Mouse (Mus musculus): ENCODE measurements around the gene Rgs7.

DNA sequence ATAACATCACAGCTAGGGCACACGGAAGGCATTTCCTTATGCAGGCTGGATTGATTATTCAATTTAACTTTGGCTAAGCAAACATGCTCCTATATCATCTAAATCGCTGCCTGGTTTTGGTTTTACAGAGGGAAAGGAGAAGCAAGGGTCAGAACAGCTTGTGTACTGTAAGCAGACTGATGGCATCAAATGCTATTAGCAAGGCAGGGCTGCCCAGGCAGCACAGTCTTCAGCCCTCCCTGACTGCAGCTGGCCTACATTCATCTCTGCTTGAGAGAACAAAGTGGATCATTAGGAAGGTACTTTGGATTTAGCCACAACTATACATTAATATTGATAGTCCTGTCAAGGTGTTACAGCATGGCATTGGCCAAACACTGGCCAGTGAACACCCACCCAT, 65.2 kb downstream of the Rgs7 start:
- no peak for TF ChIP-seq POLR2A (IDR thresholded peaks at IDR 0.05; ENCODE audit: control insufficient read depth, extremely low read depth, insufficient read depth, low read length, poor library complexity)
- no peak for TF ChIP-seq CTCF (IDR thresholded peaks at IDR 0.05; ENCODE audit: borderline replicate concordance, control insufficient read depth, extremely low read depth, insufficient read depth, low read length, poor library complexity)
